Mouse (Mus musculus) lung, adult 2 months (tissue): Measurements from ENCODE around the gene 2010111I01Rik.

Experiments
- CTCF ChIP-seq: fragments of 200-500 bp; IDR thresholded peaks from 2 replicates; pipeline ENCODE4 v1.5.1; 2011; ENCODE audit warnings: mild to moderate bottlenecking, low read length, control low read depth; ENCODE audit not compliant: insufficient read depth
- POLR2A ChIP-seq: fragments of 200-500 bp; IDR thresholded peaks from 2 replicates; pipeline ENCODE4 v1.6.1; 2011; ENCODE audit warnings: low read depth, mild to moderate bottlenecking, control low read depth, low read length, borderline replicate concordance; ENCODE audit errors: extremely low read depth

DNA sequence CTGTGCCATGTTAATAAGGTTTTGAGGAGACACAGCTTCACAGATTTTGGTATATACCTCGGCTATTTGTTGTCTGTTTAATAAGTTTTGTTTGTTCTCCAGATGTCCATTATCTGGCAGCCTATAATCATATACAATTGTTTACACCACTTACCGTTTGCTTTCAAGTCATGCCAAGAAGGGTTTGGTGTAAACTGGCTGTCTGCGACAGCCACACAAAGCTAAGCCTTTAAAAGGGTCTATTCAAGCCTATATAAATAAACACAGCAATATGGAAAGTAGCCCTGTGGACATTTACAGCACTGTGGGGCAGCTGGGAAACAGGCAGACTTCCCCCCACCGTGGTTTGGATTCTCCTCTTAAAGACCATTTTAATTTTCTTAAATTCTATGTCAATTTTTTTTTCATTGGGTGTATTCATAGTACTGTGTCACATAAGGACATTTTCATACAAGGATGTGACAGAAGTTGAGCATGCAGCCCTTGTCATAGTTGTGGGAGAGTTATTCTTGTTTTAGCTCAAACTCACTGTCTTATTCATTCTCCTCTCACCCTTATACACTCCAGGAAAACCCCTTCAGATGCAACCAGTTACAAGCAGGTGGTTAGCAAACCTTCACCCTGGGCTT lies 15.0 kb upstream of the 2010111I01Rik start:
- no peak for TF ChIP-seq POLR2A
- TF ChIP-seq CTCF: no peak
